Mouse (Mus musculus): Measurements from ENCODE around the gene Cnot2. TPM values are rescaled to one million over a fixed set of nuclear protein-coding genes. Genes with fewer than 3 reads are reported as not detected.
"Not testable (repeated sequence)": the region's sequence is repeated elsewhere in the genome, so short reads cannot be mapped to it uniquely, and the experiment has no call there.

The Cnot2 gene
- 94.0 and 109 TPM in 2 replicates for polyA plus RNA-seq (2015; fragmentation: Nextera tagmentation; extraction: Ambion mirVana)

GRCm38 (mm10) chr10:116581369-116581718 lies at the start of gene Cnot2:
Gene Cnot2 (minus strand): TSS chr10:116581511.
- Histone ChIP-seq H3K27me3 (no peaks in the 10 kb centered on the region), H3K4me2 (peak within 1 kb of the TSS; percentile 82), H3K36me3 (peaks cover 22% of the 10 kb centered on the region), H3K4me1 (replicated peaks) (peaks cover 34% of the 10 kb centered on the region), H3K9me3 (no peaks in the 10 kb centered on the region), H3K9ac (peak within 1 kb of the TSS; percentile 98), H3K4me3 (peak within 1 kb of the TSS; percentile 96), H3K27ac (replicated peaks) (peak within 1 kb of the TSS; percentile 99)
- under 1% methylated on average over 47 of the region's 47 CpGs for WGBS
- peak; percentile 86 for ATAC-seq (ENCODE audit: low read depth)

- Histone ChIP-seq H3K27ac (replicated peaks) (no peak overlapping the region), H3K9ac (no peak overlapping the region), H3K4me2 (no peak overlapping the region), H3K9me3 (peaks cover 7% of the 10 kb centered on the region; the same call in 1 of the 2 replicates), H3K27me3 (no peaks in the 10 kb centered on the region), H3K4me3 (no peak overlapping the region), H3K4me1 (replicated peaks) (no peaks in the 10 kb centered on the region), H3K36me3 (no peaks in the 10 kb centered on the region)
- WGBS, result 81% methylated on average over 5 of the region's 5 CpGs
- ATAC-seq (ENCODE audit: low read depth), result no peak
These were observed 47.6 kb upstream of the Cnot2 start for GRCm38 (mm10) chr10:116628926-116629325.

GRCm38 (mm10) chr10:116626009-116626408 lies 44.7 kb upstream of the Cnot2 start:
- no peaks in the 10 kb centered on the region for H3K27me3 ChIP-seq
- H3K4me1 ChIP-seq (replicated peaks), result no peaks in the 10 kb centered on the region
- WGBS, result 94% methylated on average over 1 of the region's 1 CpGs
- ATAC-seq (ENCODE audit: low read depth), result no peak
- H3K36me3 ChIP-seq, result no peaks in the 10 kb centered on the region
- H3K27ac ChIP-seq (replicated peaks), result no peak overlapping the region
- H3K9me3 ChIP-seq, result peaks cover 13% of the 10 kb centered on the region; the same call in 1 of the 2 replicates
- no peak overlapping the region for H3K4me2 ChIP-seq
- no peak overlapping the region for H3K9ac ChIP-seq
- no peak overlapping the region for H3K4me3 ChIP-seq

- not testable (repeated sequence) for H3K9ac ChIP-seq; H3K27me3 ChIP-seq; H3K36me3 ChIP-seq; ATAC-seq (ENCODE audit: low read depth); H3K4me3 ChIP-seq; H3K4me1 ChIP-seq (replicated peaks); H3K27ac ChIP-seq (replicated peaks); H3K4me2 ChIP-seq; H3K9me3 ChIP-seq
- 96% methylated on average over 9 of the region's 10 CpGs for WGBS
These were observed 31.9 kb upstream of the Cnot2 start for GRCm38 (mm10) chr10:116613250-116613649.

GRCm38 (mm10) chr10:116604905-116605162 lies 23.5 kb upstream of the Cnot2 start:
- Histone ChIP-seq H3K9me3 (no peaks in the 10 kb centered on the region), H3K27ac (replicated peaks) (no peak overlapping the region), H3K4me3 (no peak overlapping the region), H3K36me3 (no peaks in the 10 kb centered on the region), H3K9ac (no peak overlapping the region), H3K4me1 (replicated peaks) (no peaks in the 10 kb centered on the region), H3K27me3 (no peaks in the 10 kb centered on the region), H3K4me2 (no peak overlapping the region)
- 91% methylated on average over 4 of the region's 4 CpGs for WGBS
- ATAC-seq (ENCODE audit: low read depth), result no peak

GRCm38 (mm10) chr10:116604081-116604904 lies 23.0 kb upstream of the Cnot2 start:
- Histone ChIP-seq H3K9ac (no peak overlapping the region), H3K4me1 (replicated peaks) (no peaks in the 10 kb centered on the region), H3K4me2 (no peak overlapping the region), H3K4me3 (no peak overlapping the region), H3K27me3 (no peaks in the 10 kb centered on the region), H3K9me3 (no peaks in the 10 kb centered on the region), H3K27ac (replicated peaks) (no peak overlapping the region), H3K36me3 (no peaks in the 10 kb centered on the region)
- no peak for ATAC-seq (ENCODE audit: low read depth)
- WGBS, result 90% methylated on average over 6 of the region's 6 CpGs

- H3K36me3 ChIP-seq, result no peaks in the 10 kb centered on the region
- no peak for ATAC-seq (ENCODE audit: low read depth)
- 90% methylated on average over 14 of the region's 14 CpGs for WGBS
- H3K9me3 ChIP-seq, result no peaks in the 10 kb centered on the region
- no peak overlapping the region for H3K4me3 ChIP-seq
- no peak overlapping the region for H3K4me2 ChIP-seq
- H3K4me1 ChIP-seq (replicated peaks), result no peaks in the 10 kb centered on the region
- no peak overlapping the region for H3K27ac ChIP-seq (replicated peaks)
- H3K9ac ChIP-seq, result no peak overlapping the region
- H3K27me3 ChIP-seq, result no peaks in the 10 kb centered on the region
These were observed 17.9 kb upstream of the Cnot2 start for GRCm38 (mm10) chr10:116599056-116599850.

- peak overlapping the region; percentile 71 for H3K4me2 ChIP-seq
- H3K9me3 ChIP-seq, result no peaks in the 10 kb centered on the region
- no peak for ATAC-seq (ENCODE audit: low read depth)
- peaks cover 31% of the 10 kb centered on the region for H3K36me3 ChIP-seq
- H3K27me3 ChIP-seq, result no peaks in the 10 kb centered on the region
- H3K4me1 ChIP-seq (replicated peaks), result peaks cover 27% of the 10 kb centered on the region
- no peak overlapping the region for H3K27ac ChIP-seq (replicated peaks)
- peak overlapping the region; percentile 98; the same call in 1 of the 2 replicates for H3K9ac ChIP-seq
- peak overlapping the region; percentile 96 for H3K4me3 ChIP-seq
- 25% methylated on average over 6 of the region's 6 CpGs for WGBS
These were observed 1.4 kb upstream of the Cnot2 start for GRCm38 (mm10) chr10:116582738-116583137.

GRCm38 (mm10) chr10:116581719-116582481 lies 589 bp upstream of the Cnot2 start:
- peak overlapping the region; percentile 96 for H3K4me3 ChIP-seq
- H3K27ac ChIP-seq (replicated peaks), result peak overlapping the region; percentile 99
- ATAC-seq (ENCODE audit: low read depth), result peak; percentile 86
- peak overlapping the region; percentile 98 for H3K9ac ChIP-seq
- H3K4me1 ChIP-seq (replicated peaks), result peaks cover 28% of the 10 kb centered on the region
- H3K9me3 ChIP-seq, result no peaks in the 10 kb centered on the region
- no peaks in the 10 kb centered on the region for H3K27me3 ChIP-seq
- H3K4me2 ChIP-seq, result peak overlapping the region; percentile 71
- peaks cover 26% of the 10 kb centered on the region for H3K36me3 ChIP-seq
- WGBS, result under 1% methylated on average over 54 of the region's 67 CpGs

GRCm38 (mm10) chr10:116580591-116581358 lies 536 bp downstream of the Cnot2 start:
- ATAC-seq (ENCODE audit: low read depth), result peak; percentile 82
- Histone ChIP-seq H3K27ac (replicated peaks) (peak overlapping the region; percentile 99), H3K9ac (peak overlapping the region; percentile 98), H3K9me3 (no peaks in the 10 kb centered on the region), H3K27me3 (no peaks in the 10 kb centered on the region), H3K4me1 (replicated peaks) (peaks cover 40% of the 10 kb centered on the region), H3K4me2 (peak overlapping the region; percentile 82), H3K4me3 (peak overlapping the region; percentile 96), H3K36me3 (peaks cover 17% of the 10 kb centered on the region)
- under 1% methylated on average over 36 of the region's 71 CpGs for WGBS

- no peak overlapping the region for H3K27ac ChIP-seq (replicated peaks)
- H3K36me3 ChIP-seq, result peaks cover 5% of the 10 kb centered on the region
- H3K4me2 ChIP-seq, result peak overlapping the region; percentile 82
- peaks cover 51% of the 10 kb centered on the region for H3K4me1 ChIP-seq (replicated peaks)
- no peaks in the 10 kb centered on the region for H3K27me3 ChIP-seq
- peak overlapping the region; percentile 96; the same call in 1 of the 2 replicates for H3K4me3 ChIP-seq
- no peaks in the 10 kb centered on the region for H3K9me3 ChIP-seq
- ATAC-seq (ENCODE audit: low read depth), result no peak
- peak overlapping the region; percentile 36 for H3K9ac ChIP-seq
These were observed 1.8 kb downstream of the Cnot2 start for GRCm38 (mm10) chr10:116579478-116579877.

Measured in neural tube, embryonic 13.5 days (tissue).